Mouse (Mus musculus): ENCODE results near the gene Usp2. TPM values are rescaled to one million over a fixed set of nuclear protein-coding genes. Genes with fewer than 3 reads are reported as not detected.

Usp2 gene
- total and polyA plus RNA-seq, 3 experiments, result 2.1 to 2.3 (median 2.2) TPM

DNA sequence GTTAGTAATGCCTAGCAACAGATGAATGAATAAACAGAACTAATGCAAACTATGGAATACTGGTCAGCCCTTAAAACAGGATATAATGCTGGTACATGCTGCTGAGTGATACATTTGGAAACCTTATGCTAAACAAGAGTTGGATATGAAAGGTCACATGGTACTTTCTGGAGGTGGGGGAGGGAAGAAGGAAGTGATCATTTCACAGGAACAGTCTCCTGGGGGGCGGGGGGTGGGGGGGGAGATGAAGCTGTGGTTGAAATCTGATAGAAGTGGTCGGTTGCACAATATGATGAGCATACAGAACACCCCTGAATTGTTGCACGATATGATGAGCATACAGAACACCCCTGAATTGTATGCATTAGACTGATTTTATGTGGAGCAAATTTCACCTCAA, 42.7 kb upstream of the Usp2 start:
- no peaks in the 10 kb centered on the region for H3K36me3 ChIP-seq (replicated peaks in 1 of 2; ENCODE audit: control insufficient read depth in 1 of 2, insufficient read depth in 1 of 2, low read length in 1 of 2)
- peaks cover 14% of the 10 kb centered on the region for H3K27me3 ChIP-seq (replicated peaks)
- in situ Hi-C loops (cut with MboI; ENCODE audit: low pct_ligation_motif_present, low pct_unique_long_range_greater_than_20kb, low sequenced_read_pairs) (no loop called here), dilution Hi-C loops (cut with MboI; ENCODE audit: extremely low pct_ligation_motif_present, extremely low pct_unique_long_range_greater_than_20kb, low sequenced_read_pairs) (no loop called here)
- TF ChIP-seq BHLHE40 (IDR thresholded peaks at IDR 0.05; ENCODE audit: low read depth, low read length) (no peak), ZC3H11A (IDR thresholded peaks at IDR 0.05; ENCODE audit: low read depth, low read length) (no peak), SIN3A (IDR thresholded peaks at IDR 0.05; ENCODE audit: low read length) (no peak), IRF4 (IDR thresholded peaks at IDR 0.05; ENCODE audit: low read depth, low read length) (no peak), USF1 (IDR thresholded peaks at IDR 0.05; ENCODE audit: low read depth, low read length) (no peak), ZMIZ1 (IDR thresholded peaks at IDR 0.05; ENCODE audit: low read depth, low read length) (no peak), CHD2 (IDR thresholded peaks at IDR 0.05; ENCODE audit: low read length) (no peak), JUND (conservative IDR thresholded peaks at IDR 0.05; ENCODE audit: low read depth, low read length) (no peak), MXI1 (IDR thresholded peaks at IDR 0.05; ENCODE audit: low read depth, low read length) (no peak), MYC (IDR thresholded peaks at IDR 0.05; ENCODE audit: low read depth, low read length) (no peak), HCFC1 (IDR thresholded peaks at IDR 0.05; ENCODE audit: low read depth, low read length) (no peak), TCF12 (IDR thresholded peaks at IDR 0.05; ENCODE audit: low read depth, low read length) (no peak)
- H3K79me2 ChIP-seq (replicated peaks; ENCODE audit: control insufficient read depth, extremely low read depth, insufficient read depth, poor library complexity, severe bottlenecking), result no peaks in the 10 kb centered on the region
- no peak overlapping the region for H3K4me3 ChIP-seq (replicated peaks in 1 of 3; ENCODE audit: low read depth in 2 of 3, low read length in 2 of 3, poor library complexity in 1 of 3)
- no peak overlapping the region for H3K9ac ChIP-seq (ENCODE audit: insufficient read depth, low read depth)
- no peaks in the 10 kb centered on the region for H3K4me1 ChIP-seq (ENCODE audit: control insufficient read depth in 1 of 2, insufficient read depth in 2 of 2)
- no peak overlapping the region for H3K27ac ChIP-seq (ENCODE audit: insufficient read depth, low read depth)
- no peaks in the 10 kb centered on the region for H3K9me3 ChIP-seq (replicated peaks; ENCODE audit: low read length)
- no peak overlapping the region for H3K4me2 ChIP-seq (ENCODE audit: insufficient read depth, low read depth, poor library complexity, severe bottlenecking)
- DNase-seq (ENCODE audit: extremely low read depth), result no peak

DNA sequence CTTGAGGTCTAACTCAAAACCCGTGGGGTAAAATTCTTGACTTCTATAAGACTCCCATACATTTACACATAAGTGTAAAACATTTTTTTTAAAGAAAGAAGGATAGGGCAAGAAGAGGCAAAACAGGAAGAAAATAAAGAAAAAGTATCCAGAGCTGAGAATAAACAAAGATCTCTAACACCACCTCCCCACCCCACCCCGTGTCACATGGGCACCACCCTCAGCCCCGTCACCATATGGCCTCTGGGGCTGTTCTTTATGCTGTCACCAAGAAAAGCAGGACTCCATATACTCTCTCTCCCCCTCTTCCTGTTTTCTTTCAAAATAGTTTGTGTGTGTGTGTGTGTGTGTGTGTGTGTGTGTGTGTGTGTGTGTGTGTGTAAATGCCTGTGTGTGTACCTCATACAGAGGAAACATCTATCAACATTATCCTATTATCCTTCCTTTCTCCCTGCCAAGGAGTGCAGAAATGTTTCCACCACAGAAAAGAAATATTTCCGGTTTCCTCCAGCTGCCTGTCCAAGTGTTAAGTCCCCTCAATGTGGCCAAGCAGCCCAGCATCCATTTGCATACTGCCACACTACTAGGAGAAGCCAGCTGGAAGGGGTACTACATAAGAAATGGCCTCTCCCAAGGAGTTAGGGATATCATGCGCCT, 37.1 kb upstream of the Usp2 start:
- Histone ChIP-seq H3K4me3 (replicated peaks in 1 of 3; ENCODE audit: low read depth in 2 of 3, low read length in 2 of 3, poor library complexity in 1 of 3) (no peak overlapping the region), H3K27me3 (replicated peaks) (peaks cover 22% of the 10 kb centered on the region), H3K9ac (ENCODE audit: insufficient read depth, low read depth) (no peak overlapping the region), H3K79me2 (replicated peaks; ENCODE audit: control insufficient read depth, extremely low read depth, insufficient read depth, poor library complexity, severe bottlenecking) (no peaks in the 10 kb centered on the region), H3K9me3 (replicated peaks; ENCODE audit: low read length) (peaks cover 3% of the 10 kb centered on the region), H3K4me1 (ENCODE audit: control insufficient read depth in 1 of 2, insufficient read depth in 2 of 2) (no peaks in the 10 kb centered on the region), H3K4me2 (ENCODE audit: insufficient read depth, low read depth, poor library complexity, severe bottlenecking) (no peak overlapping the region), H3K27ac (ENCODE audit: insufficient read depth, low read depth) (no peak overlapping the region), H3K36me3 (replicated peaks in 1 of 2; ENCODE audit: control insufficient read depth in 1 of 2, insufficient read depth in 1 of 2, low read length in 1 of 2) (no peaks in the 10 kb centered on the region)
- dilution Hi-C loops (cut with MboI; ENCODE audit: extremely low pct_ligation_motif_present, extremely low pct_unique_long_range_greater_than_20kb, low sequenced_read_pairs) (no loop called here), in situ Hi-C loops (cut with MboI; ENCODE audit: low pct_ligation_motif_present, low pct_unique_long_range_greater_than_20kb, low sequenced_read_pairs) (no loop called here)
- TF ChIP-seq TCF12 (IDR thresholded peaks at IDR 0.05; ENCODE audit: low read depth, low read length), result no peak
- no peak for TF ChIP-seq ETS1 (conservative IDR thresholded peaks at IDR 0.05; ENCODE audit: low read depth, low read length)
- TF ChIP-seq ZC3H11A (IDR thresholded peaks at IDR 0.05; ENCODE audit: low read depth, low read length), result no peak
- no peak for TF ChIP-seq E2F4 (IDR thresholded peaks at IDR 0.05; ENCODE audit: insufficient replicate concordance, low read depth, low read length)
- TF ChIP-seq POLR2A (IDR thresholded peaks at IDR 0.05; ENCODE audit: low read depth, low read length), result no peak
- TF ChIP-seq CHD2 (IDR thresholded peaks at IDR 0.05; ENCODE audit: low read length), result no peak
- TF ChIP-seq NRF1 (IDR thresholded peaks at IDR 0.05; ENCODE audit: low read depth, low read length), result no peak
- no peak for TF ChIP-seq POLR2AphosphoS2 (IDR thresholded peaks at IDR 0.05; ENCODE audit: low read depth, low read length)
- TF ChIP-seq MAFK (IDR thresholded peaks at IDR 0.05; ENCODE audit: insufficient replicate concordance, low read length), result no peak
- TF ChIP-seq CTCF (conservative IDR thresholded peaks at IDR 0.05 in 1 of 2, IDR thresholded peaks at IDR 0.05 in 1 of 2; ENCODE audit: low read depth in 2 of 2, low read length in 2 of 2), result no peak
- no peak for TF ChIP-seq ZNF384 (IDR thresholded peaks at IDR 0.05; ENCODE audit: low read depth, low read length)
- TF ChIP-seq RCOR1 (conservative IDR thresholded peaks at IDR 0.05; ENCODE audit: low read depth, low read length), result no peak
- TF ChIP-seq ZKSCAN1 (IDR thresholded peaks at IDR 0.05; ENCODE audit: borderline replicate concordance, low read depth, low read length), result no peak
- TF ChIP-seq RAD21 (IDR thresholded peaks at IDR 0.05; ENCODE audit: low read depth, low read length), result no peak
- no peak for TF ChIP-seq HCFC1 (IDR thresholded peaks at IDR 0.05; ENCODE audit: low read depth, low read length)
- no peak for TF ChIP-seq TBP (conservative IDR thresholded peaks at IDR 0.05; ENCODE audit: low read depth, low read length)
- no peak for TF ChIP-seq CHD1 (IDR thresholded peaks at IDR 0.05; ENCODE audit: low read depth, low read length)
- no peak for TF ChIP-seq JUND (conservative IDR thresholded peaks at IDR 0.05; ENCODE audit: low read depth, low read length)
- no peak for TF ChIP-seq JUN (IDR thresholded peaks at IDR 0.05; ENCODE audit: insufficient read depth, low read depth, low read length)
- DNase-seq (ENCODE audit: extremely low read depth), result no peak

Measured in CH12.LX (cell line).